Mouse (Mus musculus): ENCODE data around the gene Podxl2. TPM values are rescaled to one million over a fixed set of nuclear protein-coding genes. Genes with fewer than 3 reads are reported as not detected.

Podxl2 gene
- polyA plus RNA-seq, 1 experiment, result 23.2 TPM

- DNase-seq (ENCODE audit: low spot score), result no peak
Measured at GRCm38 (mm10) chr6:88889410-88890042, 14.7 kb upstream of the Podxl2 start.

GRCm38 (mm10) chr6:88886417-88886967, 11.6 kb upstream of the Podxl2 start:
- DNase-seq (ENCODE audit: low spot score), result no peak

- DNase-seq (ENCODE audit: low spot score), result no peak
Measured at GRCm38 (mm10) chr6:88885644-88886416, 11.0 kb upstream of the Podxl2 start.

GRCm38 (mm10) chr6:88884690-88885089, 9.8 kb upstream of the Podxl2 start:
- DNase-seq (ENCODE audit: low spot score), result no peak

- no peak for DNase-seq (ENCODE audit: low spot score)
Measured at GRCm38 (mm10) chr6:88884195-88884594, 9.4 kb upstream of the Podxl2 start.

GRCm38 (mm10) chr6:88881334-88881733, 6.5 kb upstream of the Podxl2 start:
- no peak for DNase-seq (ENCODE audit: low spot score)

GRCm38 (mm10) chr6:88879471-88879870, 4.6 kb upstream of the Podxl2 start:
- no peak for DNase-seq (ENCODE audit: low spot score)

GRCm38 (mm10) chr6:88873965-88874867, 628 bp downstream of the Podxl2 start:
- DNase-seq (ENCODE audit: low spot score), result no peak

- no peak for DNase-seq (ENCODE audit: low spot score)
Measured at GRCm38 (mm10) chr6:88872811-88873210, 2.0 kb downstream of the Podxl2 start.

- DNase-seq (ENCODE audit: low spot score), result no peak
Measured at GRCm38 (mm10) chr6:88871546-88871945, 3.3 kb downstream of the Podxl2 start.

- DNase-seq (ENCODE audit: low spot score), result no peak
Measured at GRCm38 (mm10) chr6:88870594-88870993, 4.2 kb downstream of the Podxl2 start.

GRCm38 (mm10) chr6:88869459-88869858, 5.4 kb downstream of the Podxl2 start:
- DNase-seq (ENCODE audit: low spot score), result no peak

- DNase-seq (ENCODE audit: low spot score), result no peak
Measured at GRCm38 (mm10) chr6:88865704-88866103, 9.1 kb downstream of the Podxl2 start.

GRCm38 (mm10) chr6:88860914-88861313, 13.9 kb downstream of the Podxl2 start:
- no peak for DNase-seq (ENCODE audit: low spot score)

GRCm38 (mm10) chr6:88858341-88858740, 16.5 kb downstream of the Podxl2 start:
- DNase-seq (ENCODE audit: low spot score), result no peak

GRCm38 (mm10) chr6:88857830-88858229, 17.0 kb downstream of the Podxl2 start:
- no peak for DNase-seq (ENCODE audit: low spot score)

GRCm38 (mm10) chr6:88857249-88857648, 17.6 kb downstream of the Podxl2 start:
- no peak for DNase-seq (ENCODE audit: low spot score)

GRCm38 (mm10) chr6:88855636-88856035, 19.2 kb downstream of the Podxl2 start:
- no peak for DNase-seq (ENCODE audit: low spot score)

GRCm38 (mm10) chr6:88854509-88854908, 20.3 kb downstream of the Podxl2 start:
- DNase-seq (ENCODE audit: low spot score), result no peak

GRCm38 (mm10) chr6:88850034-88850433, 24.8 kb downstream of the Podxl2 start:
- DNase-seq (ENCODE audit: low spot score), result no peak

GRCm38 (mm10) chr6:88849270-88849669, 25.6 kb downstream of the Podxl2 start:
- no peak for DNase-seq (ENCODE audit: low spot score)

GRCm38 (mm10) chr6:88847571-88847970, 27.3 kb downstream of the Podxl2 start:
- DNase-seq (ENCODE audit: low spot score), result no peak

All from urinary bladder, adult 2 months (tissue).